Mouse (Mus musculus): ENCODE measurements at regions not wholly inside any gene's neighbourhood (a gene's known extent, or its start where the extent isn't known, plus 50 kb on each side); places are given as distances from the start of the nearest gene placed in this dataset.
"Not testable (repeated sequence)": the region's sequence is repeated elsewhere in the genome, so short reads cannot be mapped to it uniquely, and the experiment has no call there.

- DNase-seq: no peak
These were observed 94.9 kb downstream of the Plppr4 start for GRCm38 (mm10) chr3:117265790-117266189.

GRCm38 (mm10) chr3:117247833-117248232 is 112.8 kb downstream of the Plppr4 start:
- no peak for DNase-seq

- DNase-seq: no peak
These were observed 118.9 kb downstream of the Plppr4 start for GRCm38 (mm10) chr3:117241810-117242209.

GRCm38 (mm10) chr3:117226616-117227015 is 134.1 kb downstream of the Plppr4 start:
- DNase-seq: no peak

- DNase-seq: no peak
These were observed 135.6 kb downstream of the Plppr4 start for GRCm38 (mm10) chr3:117225041-117225440.

GRCm38 (mm10) chr3:117217952-117218351 is 142.7 kb downstream of the Plppr4 start:
- DNase-seq: no peak

- no peak for DNase-seq
These were observed 168.8 kb downstream of the Plppr4 start for GRCm38 (mm10) chr3:117191903-117192302.

GRCm38 (mm10) chr3:117188782-117189500 is 171.7 kb downstream of the Plppr4 start:
- DNase-seq: no peak

- DNase-seq: no peak
These were observed 177.0 kb downstream of the Plppr4 start for GRCm38 (mm10) chr3:117183654-117184184.

- DNase-seq: no peak
These were observed 190.9 kb downstream of the Plppr4 start for GRCm38 (mm10) chr3:117169740-117170139.

- DNase-seq: no peak
These were observed 194.3 kb upstream of the Palmd start for GRCm38 (mm10) chr3:117163046-117163445.

GRCm38 (mm10) chr3:117160689-117161088 is 191.9 kb upstream of the Palmd start:
- DNase-seq: not testable (repeated sequence)

- no peak for DNase-seq
These were observed 186.5 kb upstream of the Palmd start for GRCm38 (mm10) chr3:117155274-117155673.

GRCm38 (mm10) chr3:117153011-117153473 is 184.3 kb upstream of the Palmd start:
- no peak for DNase-seq

- no peak for DNase-seq
These were observed 183.6 kb upstream of the Palmd start for GRCm38 (mm10) chr3:117152414-117152813.

GRCm38 (mm10) chr3:117147414-117147813 is 178.6 kb upstream of the Palmd start:
- DNase-seq: no peak

- DNase-seq: no peak
These were observed 171.0 kb upstream of the Palmd start for GRCm38 (mm10) chr3:117139835-117140234.

- no peak for DNase-seq
These were observed 169.9 kb upstream of the Palmd start for GRCm38 (mm10) chr3:117138720-117139119.

GRCm38 (mm10) chr3:117132897-117133296 is 164.1 kb upstream of the Palmd start:
- DNase-seq: no peak

- DNase-seq: no peak
These were observed 153.4 kb upstream of the Palmd start for GRCm38 (mm10) chr3:117122211-117122610.

- DNase-seq: peak; percentile 40
These were observed 151.6 kb upstream of the Palmd start for GRCm38 (mm10) chr3:117120086-117121055.

GRCm38 (mm10) chr3:117119576-117119975 is 150.8 kb upstream of the Palmd start:
- DNase-seq: no peak

- no peak for DNase-seq
These were observed 149.1 kb upstream of the Palmd start for GRCm38 (mm10) chr3:117117838-117118237.
